Mouse (Mus musculus) midbrain, embryonic 10.5 days (tissue): ENCODE measurements at regions not wholly inside any gene's neighbourhood (a gene's known extent, or its start where the extent isn't known, plus 50 kb on each side); places are given as distances from the start of the nearest gene placed in this dataset.

Experiments
- DNase-seq: peaks from one replicate; pipeline ENCODE4 v3.0.0-alpha.2; 2017; ENCODE audit warnings: low spot score
- H3K27ac ChIP-seq: fragments of 300-500 bp; sonication (generic); replicated peaks from 2 replicates; pipeline ENCODE4 v1.5.1; 2016; ENCODE audit warnings: mild to moderate bottlenecking
- H3K27me3 ChIP-seq: fragments of 300-500 bp; sonication (generic); 2 replicates; pipeline ENCODE4 v1.6.1; 2016; ENCODE audit warnings: low read depth, mild to moderate bottlenecking; ENCODE audit not compliant: poor library complexity, severe bottlenecking
- H3K36me3 ChIP-seq: fragments of 300-500 bp; sonication (generic); 2 replicates; pipeline ENCODE4 v1.6.1; 2016; ENCODE audit warnings: mild to moderate bottlenecking, moderate library complexity
- H3K4me1 ChIP-seq: fragments of 300-500 bp; sonication (generic); 2 replicates; pipeline ENCODE4 v1.6.1; 2016
- H3K4me3 ChIP-seq: fragments of 300-500 bp; sonication (generic); 2 replicates; pipeline ENCODE4 v1.5.1; 2016; ENCODE audit warnings: mild to moderate bottlenecking, moderate library complexity
- H3K9me3 ChIP-seq: fragments of 300-500 bp; sonication (generic); replicated peaks from 2 replicates; pipeline ENCODE4 v1.6.1; 2016; ENCODE audit warnings: mild to moderate bottlenecking
- WGBS: fragments of 180-500 bp; shearing (Covaris S2); methylation state at CpG from one replicate; pipeline ENCODE4 v1.1.7; 2016; 5-methylcytosine and 5-hydroxymethylcytosine counted together

GRCm38 (mm10) chr2:101083813-101084212 is 540.7 kb upstream of the Rag2 start:
- Histone ChIP-seq H3K27me3 (no peaks in the 10 kb centered on the region), H3K27ac (no peak overlapping the region), H3K4me3 (no peak overlapping the region), H3K9me3 (no peaks in the 10 kb centered on the region), H3K4me1 (no peaks in the 10 kb centered on the region), H3K36me3 (no peaks in the 10 kb centered on the region)
- no peak for DNase-seq

DNA sequence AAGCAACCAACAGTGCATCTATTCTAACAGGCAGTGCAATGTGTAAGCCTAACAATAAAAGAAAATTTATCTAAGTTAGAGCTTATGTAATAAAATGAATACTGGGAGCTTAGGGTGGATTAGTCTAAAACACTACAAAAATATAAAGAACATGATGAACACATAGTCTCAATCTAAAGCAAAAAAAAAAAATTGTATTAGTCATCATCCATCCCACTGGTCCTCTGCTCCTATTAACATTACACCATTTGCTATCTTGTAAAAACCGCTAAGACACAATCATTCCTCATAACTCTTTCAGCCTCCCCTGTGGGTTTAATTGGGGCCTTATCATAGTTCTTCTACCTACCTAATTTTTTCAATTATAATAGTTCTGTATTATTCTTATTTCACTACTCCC is 539.9 kb upstream of the Rag2 start:
- Histone ChIP-seq H3K9me3 (no peaks in the 10 kb centered on the region), H3K4me3 (no peak overlapping the region), H3K27me3 (no peaks in the 10 kb centered on the region), H3K4me1 (no peaks in the 10 kb centered on the region), H3K36me3 (no peaks in the 10 kb centered on the region), H3K27ac (no peak overlapping the region)
- 96% methylated on average over 1 of the region's 1 CpGs for WGBS
- DNase-seq = no peak

DNA sequence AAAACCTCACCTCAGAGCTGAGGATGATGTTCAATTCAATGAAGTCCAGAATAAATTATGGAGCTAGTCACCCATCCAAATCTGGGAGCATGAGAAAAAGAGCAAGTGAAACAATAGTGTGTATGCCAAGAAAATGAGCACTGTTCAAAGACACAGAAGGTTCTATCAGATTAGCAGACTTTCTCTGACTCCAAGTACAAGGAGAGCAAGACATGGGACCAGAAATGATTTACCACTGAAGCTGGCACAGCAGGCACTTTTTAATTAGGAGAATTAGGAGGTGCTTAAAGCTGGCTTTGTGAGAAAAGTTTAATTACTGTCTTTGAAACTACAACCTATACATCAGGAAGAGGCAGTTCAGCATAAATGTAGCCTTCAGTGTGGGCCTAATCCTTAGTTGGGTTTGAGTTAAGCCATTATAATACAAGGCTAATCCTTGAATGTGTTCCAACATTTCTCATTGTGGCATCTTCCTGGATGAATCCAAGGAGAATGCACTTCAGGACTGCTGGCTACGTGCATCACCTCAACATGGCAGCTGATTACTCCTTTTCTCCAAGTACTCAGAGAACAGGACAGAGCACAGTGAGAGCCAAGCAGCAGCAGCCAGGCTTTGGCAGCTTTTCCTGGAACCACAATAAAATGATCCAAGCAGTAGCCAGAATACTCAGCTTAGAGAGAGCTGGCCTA is 517.2 kb upstream of the Rag2 start:
- H3K27me3 ChIP-seq = no peaks in the 10 kb centered on the region
- whole genome bisulfite sequencing = 38% methylated on average over 1 of the region's 1 CpGs
- H3K4me3 ChIP-seq = no peak overlapping the region
- no peaks in the 10 kb centered on the region for H3K36me3 ChIP-seq
- H3K4me1 ChIP-seq = no peaks in the 10 kb centered on the region
- H3K9me3 ChIP-seq = no peaks in the 10 kb centered on the region
- H3K27ac ChIP-seq = no peak overlapping the region
- no peak for DNase-seq

DNA sequence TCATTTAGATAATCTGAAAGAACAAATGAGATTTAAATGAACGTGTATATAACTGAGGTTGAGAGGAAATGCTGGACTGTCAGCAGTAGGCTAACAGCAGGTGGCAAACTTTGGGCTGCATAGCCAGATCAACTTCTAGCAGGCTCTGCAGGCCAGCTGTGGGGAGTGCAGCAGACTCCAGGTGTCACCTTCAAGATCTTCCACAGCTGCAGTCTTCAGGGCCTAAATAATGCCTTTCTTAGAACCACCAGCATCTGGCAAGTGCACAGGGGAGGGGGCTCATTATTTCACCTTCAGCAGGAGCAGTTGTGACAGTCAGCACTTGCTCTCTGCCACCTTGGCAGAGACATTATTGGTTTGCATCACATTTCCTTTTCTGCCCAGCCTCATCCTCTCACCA is 487.7 kb upstream of the Rag2 start:
- Histone ChIP-seq H3K4me1 (no peaks in the 10 kb centered on the region), H3K27ac (no peak overlapping the region), H3K36me3 (no peaks in the 10 kb centered on the region), H3K4me3 (no peak overlapping the region), H3K27me3 (no peaks in the 10 kb centered on the region), H3K9me3 (no peaks in the 10 kb centered on the region)
- no peak for DNase-seq
- WGBS = 24% methylated on average over 1 of the region's 1 CpGs

GRCm38 (mm10) chr2:101139931-101140330 is 484.6 kb upstream of the Rag2 start:
- no peaks in the 10 kb centered on the region for H3K36me3 ChIP-seq
- 100% methylated on average over 1 of the region's 1 CpGs for WGBS
- no peak for DNase-seq
- H3K4me1 ChIP-seq = no peaks in the 10 kb centered on the region
- H3K4me3 ChIP-seq = no peak overlapping the region
- H3K27ac ChIP-seq = no peak overlapping the region
- H3K27me3 ChIP-seq = no peaks in the 10 kb centered on the region
- no peaks in the 10 kb centered on the region for H3K9me3 ChIP-seq

- H3K9me3 ChIP-seq = no peaks in the 10 kb centered on the region
- DNase-seq = no peak
- H3K4me3 ChIP-seq = no peak overlapping the region
- H3K4me1 ChIP-seq = peaks cover 11% of the 10 kb centered on the region
- no peaks in the 10 kb centered on the region for H3K36me3 ChIP-seq
- H3K27me3 ChIP-seq = no peaks in the 10 kb centered on the region
- H3K27ac ChIP-seq = peak overlapping the region; percentile 52; the same call in 1 of the 2 replicates
- WGBS = 54% methylated on average over 5 of the region's 5 CpGs
Observed at GRCm38 (mm10) chr2:101156755-101157271, 467.7 kb upstream of the Rag2 start.

- H3K27ac ChIP-seq = no peak overlapping the region
- no peak for DNase-seq
- peaks cover 11% of the 10 kb centered on the region for H3K4me1 ChIP-seq
- H3K36me3 ChIP-seq = no peaks in the 10 kb centered on the region
- WGBS = 39% methylated on average over 4 of the region's 4 CpGs
- H3K4me3 ChIP-seq = no peak overlapping the region
- no peaks in the 10 kb centered on the region for H3K9me3 ChIP-seq
- no peaks in the 10 kb centered on the region for H3K27me3 ChIP-seq
Observed at GRCm38 (mm10) chr2:101159276-101159675, 465.2 kb upstream of the Rag2 start.

DNA sequence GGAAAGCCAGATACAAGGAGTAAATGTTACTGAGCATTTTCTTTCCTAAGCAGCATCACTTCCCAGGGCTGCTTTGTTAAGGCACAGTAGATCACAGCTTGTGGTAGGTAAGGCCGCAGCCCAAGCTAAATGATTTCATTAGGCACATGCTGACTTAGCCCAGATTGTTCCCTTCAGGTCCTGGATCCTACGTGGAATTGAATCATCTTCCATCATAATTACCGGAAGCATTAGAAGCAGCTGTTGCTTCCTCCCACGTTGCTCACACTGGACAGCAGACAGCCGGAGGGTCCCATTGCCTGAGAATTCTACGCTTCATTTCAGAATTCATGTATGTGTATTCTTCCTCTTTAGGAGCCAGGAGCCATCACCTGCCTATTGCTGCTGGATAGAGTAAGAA is 458.6 kb upstream of the Rag2 start:
- Histone ChIP-seq H3K9me3 (no peaks in the 10 kb centered on the region), H3K4me3 (no peak overlapping the region), H3K27me3 (peaks cover 56% of the 10 kb centered on the region), H3K36me3 (no peaks in the 10 kb centered on the region), H3K27ac (no peak overlapping the region), H3K4me1 (no peaks in the 10 kb centered on the region)
- DNase-seq = no peak
- 77% methylated on average over 6 of the region's 6 CpGs for WGBS

- Histone ChIP-seq H3K27ac (no peak overlapping the region), H3K27me3 (peaks cover 55% of the 10 kb centered on the region), H3K4me3 (no peak overlapping the region), H3K4me1 (peaks cover 25% of the 10 kb centered on the region), H3K9me3 (no peaks in the 10 kb centered on the region), H3K36me3 (no peaks in the 10 kb centered on the region)
- peak; percentile 66 for DNase-seq
- 26% methylated on average over 6 of the region's 6 CpGs for WGBS
Observed at GRCm38 (mm10) chr2:101172806-101173205, 451.7 kb upstream of the Rag2 start.

DNA sequence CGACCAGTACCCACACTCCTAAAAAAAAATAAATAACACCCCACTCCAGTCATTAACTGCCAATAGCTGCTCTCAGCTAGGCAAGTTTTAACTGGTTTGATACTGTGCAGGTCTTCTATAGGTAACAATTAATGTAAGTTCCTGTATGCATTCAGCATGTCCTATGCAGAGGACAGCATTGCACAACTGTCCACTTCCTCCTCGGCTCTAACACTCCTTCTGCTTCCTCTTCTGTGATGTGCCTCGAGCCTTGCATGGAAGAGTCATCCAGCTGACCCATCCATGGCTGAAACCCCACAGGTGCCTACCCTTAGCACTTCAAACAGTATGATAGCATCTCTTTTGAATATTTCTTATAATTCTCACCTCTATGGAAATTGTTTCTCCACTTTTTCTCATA is 449.4 kb upstream of the Rag2 start:
- Histone ChIP-seq H3K4me3 (no peak overlapping the region), H3K4me1 (peaks cover 25% of the 10 kb centered on the region), H3K27ac (no peak overlapping the region), H3K36me3 (no peaks in the 10 kb centered on the region), H3K27me3 (peaks cover 37% of the 10 kb centered on the region), H3K9me3 (no peaks in the 10 kb centered on the region)
- 84% methylated on average over 3 of the region's 3 CpGs for WGBS
- DNase-seq = no peak

DNA sequence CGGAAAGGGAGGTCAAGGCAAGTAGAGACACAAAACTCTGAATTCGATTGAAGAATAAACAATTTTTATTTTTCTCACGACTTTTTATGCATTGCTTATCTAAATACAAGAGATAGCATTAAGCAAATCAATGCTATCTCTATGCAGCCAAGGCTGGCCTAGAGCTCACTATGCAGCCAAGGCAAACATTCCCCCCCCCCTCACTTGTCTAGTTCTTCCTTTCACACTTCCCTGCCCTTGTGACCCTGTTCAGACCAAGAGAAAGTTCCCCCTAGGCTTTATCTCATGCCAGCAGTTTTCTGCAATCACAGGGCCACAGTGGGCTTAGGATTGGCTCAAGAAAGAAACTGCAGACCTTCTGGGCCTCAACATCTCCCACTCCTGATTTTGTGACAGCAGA is 417.9 kb upstream of the Rag2 start:
- H3K4me3 ChIP-seq = no peak overlapping the region
- H3K27me3 ChIP-seq = no peaks in the 10 kb centered on the region
- no peaks in the 10 kb centered on the region for H3K9me3 ChIP-seq
- no peak for DNase-seq
- no peaks in the 10 kb centered on the region for H3K4me1 ChIP-seq
- H3K36me3 ChIP-seq = no peaks in the 10 kb centered on the region
- H3K27ac ChIP-seq = no peak overlapping the region
- WGBS = 87% methylated on average over 3 of the region's 3 CpGs

DNA sequence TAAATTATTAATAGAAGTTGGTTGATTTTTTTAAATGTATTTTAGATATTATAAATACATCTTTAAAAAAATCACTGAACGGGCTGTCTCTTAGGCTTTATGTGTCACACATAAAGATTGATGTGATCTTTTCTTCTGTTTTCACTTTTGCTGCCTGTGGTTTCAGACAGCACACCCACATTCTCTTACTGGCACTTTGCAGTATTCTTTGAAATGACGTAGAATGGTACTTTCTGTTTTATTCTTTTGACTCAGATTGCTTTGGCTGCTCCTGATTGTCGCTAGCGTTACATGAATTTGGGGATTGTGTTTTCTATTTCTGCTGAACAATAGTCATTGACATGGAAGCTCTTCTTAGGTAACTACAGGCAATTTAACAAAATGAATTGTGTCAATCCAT is 415.4 kb upstream of the Rag2 start:
- H3K27ac ChIP-seq = no peak overlapping the region
- no peaks in the 10 kb centered on the region for H3K4me1 ChIP-seq
- no peaks in the 10 kb centered on the region for H3K36me3 ChIP-seq
- 85% methylated on average over 4 of the region's 4 CpGs for WGBS
- no peak for DNase-seq
- no peak overlapping the region for H3K4me3 ChIP-seq
- H3K27me3 ChIP-seq = no peaks in the 10 kb centered on the region
- H3K9me3 ChIP-seq = no peaks in the 10 kb centered on the region

DNA sequence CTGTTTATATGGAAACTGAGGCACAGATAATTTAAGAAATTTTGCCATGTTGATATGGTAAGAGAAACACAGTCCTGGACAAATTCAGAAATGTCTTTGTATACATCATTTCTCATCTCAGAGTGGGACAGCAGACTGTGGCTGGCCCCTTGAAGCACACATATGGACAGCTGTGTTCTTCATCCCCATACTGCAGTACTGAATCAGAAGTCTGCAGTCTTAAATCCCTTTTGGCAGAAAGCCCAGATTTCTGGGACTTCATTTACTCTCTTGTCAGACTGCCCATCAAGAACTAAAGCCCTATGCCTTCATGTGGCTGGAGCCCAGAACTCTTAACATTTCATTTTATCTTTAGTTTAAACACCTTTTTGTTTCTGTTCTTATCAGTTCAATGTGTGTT is 403.8 kb upstream of the Rag2 start:
- H3K4me3 ChIP-seq = no peak overlapping the region
- no peak for DNase-seq
- H3K27me3 ChIP-seq = no peaks in the 10 kb centered on the region
- no peak overlapping the region for H3K27ac ChIP-seq
- no peaks in the 10 kb centered on the region for H3K36me3 ChIP-seq
- H3K4me1 ChIP-seq = no peaks in the 10 kb centered on the region
- H3K9me3 ChIP-seq = no peaks in the 10 kb centered on the region

DNA sequence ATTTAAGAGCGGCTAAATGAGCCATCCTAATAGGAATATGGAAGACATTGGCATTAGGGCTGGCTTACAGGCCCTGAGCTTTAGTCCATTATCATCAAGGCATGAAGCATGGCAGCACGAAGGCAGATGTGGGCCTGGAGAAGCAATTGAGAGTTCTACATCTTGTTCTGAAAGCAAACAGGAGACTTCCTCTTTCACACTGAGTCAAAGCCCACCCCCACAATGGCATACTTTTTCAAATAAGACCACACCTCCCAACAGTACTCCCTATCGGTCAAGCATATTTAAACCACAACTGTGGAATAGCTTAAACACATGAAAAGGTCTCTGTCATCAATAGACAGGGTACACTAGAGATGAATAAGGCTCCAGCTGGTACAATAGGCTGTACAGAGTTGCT is 381.5 kb upstream of the Rag2 start:
- H3K4me1 ChIP-seq = no peaks in the 10 kb centered on the region
- H3K9me3 ChIP-seq = no peaks in the 10 kb centered on the region
- no peak for DNase-seq
- 88% methylated on average over 3 of the region's 3 CpGs for WGBS
- H3K4me3 ChIP-seq = no peak overlapping the region
- H3K36me3 ChIP-seq = no peaks in the 10 kb centered on the region
- no peak overlapping the region for H3K27ac ChIP-seq
- no peaks in the 10 kb centered on the region for H3K27me3 ChIP-seq
